Mouse (Mus musculus): ENCODE data around the gene Naaladl2.

Gene Naaladl2

DNA sequence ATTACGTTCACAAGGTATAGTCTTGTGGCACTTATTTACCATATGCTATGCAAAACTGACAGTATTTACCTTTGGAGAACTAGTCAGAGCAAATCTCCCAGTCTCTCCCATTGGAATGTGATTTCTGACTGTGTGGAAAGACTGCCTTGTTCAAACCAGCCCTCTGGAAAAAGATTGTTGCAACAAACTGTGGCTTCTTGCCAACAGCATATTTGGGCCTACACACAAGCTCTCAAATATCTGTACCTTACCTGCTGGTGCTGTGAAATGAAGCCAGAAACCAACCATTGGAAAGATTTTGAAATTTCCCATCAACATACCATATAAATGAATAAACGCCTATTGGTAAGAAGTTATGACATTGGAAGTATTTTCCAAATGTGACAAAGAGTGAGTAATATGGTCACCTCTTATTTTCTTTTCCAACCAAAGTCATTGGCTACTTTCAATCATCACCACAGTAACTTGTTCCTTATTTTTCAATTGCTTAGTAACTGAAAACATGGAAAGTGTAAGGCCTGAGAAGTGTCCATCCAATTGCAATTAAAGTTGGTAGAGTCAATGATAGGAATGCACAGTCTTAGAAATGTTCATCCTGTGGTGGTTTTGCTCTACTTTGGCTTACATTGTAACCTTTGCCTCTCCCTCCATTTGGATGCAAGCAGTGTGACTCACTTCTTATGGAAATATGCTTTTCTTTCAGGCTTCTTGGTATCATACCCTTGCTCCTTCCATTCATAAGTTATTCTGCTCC lies 453.7 kb downstream of the Naaladl2 start:
- DNase-seq (ENCODE audit: low read depth, low spot score) = no peak

DNA sequence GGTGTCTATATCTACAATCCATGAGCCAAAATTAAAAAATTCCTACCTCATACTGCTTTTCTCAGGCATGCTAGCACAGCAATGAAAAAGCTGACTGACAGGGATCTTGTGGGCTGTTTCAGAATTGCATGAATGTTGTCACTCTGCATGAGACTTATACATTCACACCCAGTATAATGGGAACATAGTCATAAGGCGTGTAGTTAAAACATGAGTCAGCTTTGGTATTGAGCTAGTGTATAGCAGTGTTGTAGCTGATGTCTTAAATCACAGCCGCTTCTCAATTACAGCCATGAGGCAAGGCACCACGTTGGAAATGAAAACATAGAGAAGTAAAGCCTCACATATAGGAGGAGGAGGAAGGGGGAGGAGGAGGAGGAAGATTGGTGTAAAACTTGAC lies 473.6 kb downstream of the Naaladl2 start:
- no peak for DNase-seq (ENCODE audit: low read depth, low spot score)

GRCm38 (mm10) chr3:24668052-24668916 lies 475.8 kb downstream of the Naaladl2 start:
- no peak for DNase-seq (ENCODE audit: low read depth, low spot score)

DNA sequence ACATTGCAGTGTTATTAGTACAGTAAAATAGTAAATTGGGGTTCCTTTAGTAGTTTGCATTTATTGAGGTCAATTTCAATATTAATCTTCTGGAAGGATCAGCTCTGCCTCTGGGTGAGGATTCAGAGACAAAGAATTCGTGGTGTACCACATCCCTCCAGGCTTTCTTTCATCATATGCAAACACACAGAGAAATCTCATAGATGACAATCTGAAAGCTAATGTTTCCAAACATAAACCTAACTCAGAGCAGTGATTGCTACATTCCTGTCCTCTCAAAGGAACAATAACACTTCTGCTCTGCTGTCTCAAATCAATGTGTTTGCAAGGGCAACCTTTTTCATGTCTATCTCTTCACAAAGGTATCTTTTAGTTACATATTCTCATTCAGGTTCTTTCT lies 478.7 kb downstream of the Naaladl2 start:
- no peak for DNase-seq (ENCODE audit: low read depth, low spot score)

GRCm38 (mm10) chr3:24663749-24664148 lies 480.3 kb downstream of the Naaladl2 start:
- no peak for DNase-seq (ENCODE audit: low read depth, low spot score)

- DNase-seq (ENCODE audit: low read depth, low spot score) = no peak
Measured at GRCm38 (mm10) chr3:24630032-24630431, 514.0 kb downstream of the Naaladl2 start.

DNA sequence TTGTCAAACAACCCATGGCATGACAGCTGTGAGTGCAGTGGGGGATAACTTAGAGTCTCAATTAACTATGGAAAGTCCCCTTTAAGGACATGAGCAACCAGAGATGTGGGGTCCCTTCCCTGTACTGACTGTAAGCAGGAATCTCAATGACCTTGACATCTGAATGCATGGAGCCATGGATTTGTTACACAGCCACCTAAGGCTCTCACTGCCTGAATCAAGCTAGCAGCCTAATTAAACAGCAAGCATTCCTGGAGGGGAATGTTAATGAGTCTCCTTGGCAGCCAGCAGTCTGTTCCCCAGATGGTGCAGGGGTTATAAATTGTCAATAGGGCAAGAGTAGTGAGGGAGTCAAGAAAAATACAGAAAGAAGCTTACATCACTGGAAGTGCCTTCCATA lies 538.6 kb downstream of the Naaladl2 start:
- no peak for DNase-seq (ENCODE audit: low read depth, low spot score)

- DNase-seq (ENCODE audit: low read depth, low spot score) = no peak
Measured at GRCm38 (mm10) chr3:24604791-24605320, 539.2 kb downstream of the Naaladl2 start.

- no peak for DNase-seq (ENCODE audit: low read depth, low spot score)
Measured at GRCm38 (mm10) chr3:24595447-24595846, 548.6 kb downstream of the Naaladl2 start.

- DNase-seq (ENCODE audit: low read depth, low spot score) = no peak
Measured at GRCm38 (mm10) chr3:24556617-24557016, 587.4 kb downstream of the Naaladl2 start.

DNA sequence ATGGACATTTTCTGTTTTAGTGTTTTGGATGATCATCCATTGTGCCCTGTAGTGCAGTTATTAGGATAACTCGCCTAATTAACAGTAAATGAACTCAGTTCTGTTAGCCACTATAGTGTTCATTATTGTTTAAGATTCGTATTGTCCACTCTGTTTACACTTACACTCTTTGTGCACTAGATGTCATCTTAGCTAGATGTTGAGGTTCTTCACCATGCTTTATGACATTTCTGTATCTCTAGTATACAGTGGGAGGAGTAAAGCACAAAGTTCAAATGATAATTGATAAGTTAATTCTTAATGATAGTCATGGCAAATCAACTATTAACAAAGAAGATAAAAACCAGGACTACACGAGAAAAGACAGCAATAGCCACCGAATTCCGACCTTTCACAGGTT lies 590.4 kb downstream of the Naaladl2 start:
- no peak for DNase-seq (ENCODE audit: low read depth, low spot score)

- DNase-seq (ENCODE audit: low read depth, low spot score) = no peak
Measured at GRCm38 (mm10) chr3:24552631-24553030, 591.4 kb downstream of the Naaladl2 start.

- no peak for DNase-seq (ENCODE audit: low read depth, low spot score)
Measured at GRCm38 (mm10) chr3:24533775-24534458, 610.1 kb downstream of the Naaladl2 start.

DNA sequence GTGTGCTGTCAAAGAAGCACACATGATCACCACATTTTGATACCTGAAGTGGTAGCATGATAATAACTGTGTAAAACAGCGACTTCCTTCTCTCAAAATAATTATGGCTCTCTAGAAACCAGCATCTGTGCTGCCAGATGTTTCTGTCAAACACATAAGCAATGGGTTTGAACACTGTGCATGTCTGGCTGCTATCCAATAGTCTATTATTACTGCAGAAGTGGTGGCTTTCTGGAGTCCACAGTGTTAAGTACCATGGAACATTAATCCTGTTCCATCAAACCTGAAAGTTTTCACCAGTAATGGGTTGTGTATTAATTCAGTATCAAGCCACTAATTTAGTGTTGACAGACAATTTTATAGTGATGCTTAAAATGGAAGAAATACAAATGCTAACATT lies 629.1 kb downstream of the Naaladl2 start:
- no peak for DNase-seq (ENCODE audit: low read depth, low spot score)

DNA sequence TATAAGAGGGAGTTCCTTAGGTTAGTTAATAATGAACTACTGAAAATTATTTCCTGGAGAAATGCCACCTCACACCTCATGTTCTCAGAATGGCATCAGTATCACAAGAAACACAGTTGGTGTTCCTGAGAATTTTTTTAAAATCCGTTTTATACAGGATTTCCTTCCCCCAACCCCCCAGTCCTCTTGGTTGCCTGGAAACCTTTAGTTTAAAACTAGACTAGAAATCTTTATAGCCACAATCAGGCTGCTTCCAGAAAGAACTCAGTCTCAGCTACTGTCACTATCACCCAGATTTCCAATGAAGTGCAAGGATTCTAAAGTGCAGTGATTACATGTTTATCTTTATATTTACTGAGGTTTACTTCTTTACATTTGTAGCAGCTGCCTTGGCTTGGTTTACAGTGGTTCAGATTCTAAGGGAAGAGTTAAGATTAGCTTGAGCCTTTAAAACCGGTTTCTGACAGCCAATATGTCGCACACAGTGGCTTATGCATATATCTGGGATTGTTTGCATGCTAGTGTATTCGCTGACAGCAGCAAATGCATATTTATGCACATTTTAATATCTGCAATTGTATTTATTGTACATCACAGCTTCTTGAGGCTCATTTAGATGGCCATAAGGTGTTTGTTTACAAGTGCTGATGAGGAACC lies 657.5 kb downstream of the Naaladl2 start:
- DNase-seq (ENCODE audit: low read depth, low spot score) = no peak

- no peak for DNase-seq (ENCODE audit: low read depth, low spot score)
Measured at GRCm38 (mm10) chr3:24463941-24464340, 680.1 kb downstream of the Naaladl2 start.

DNA sequence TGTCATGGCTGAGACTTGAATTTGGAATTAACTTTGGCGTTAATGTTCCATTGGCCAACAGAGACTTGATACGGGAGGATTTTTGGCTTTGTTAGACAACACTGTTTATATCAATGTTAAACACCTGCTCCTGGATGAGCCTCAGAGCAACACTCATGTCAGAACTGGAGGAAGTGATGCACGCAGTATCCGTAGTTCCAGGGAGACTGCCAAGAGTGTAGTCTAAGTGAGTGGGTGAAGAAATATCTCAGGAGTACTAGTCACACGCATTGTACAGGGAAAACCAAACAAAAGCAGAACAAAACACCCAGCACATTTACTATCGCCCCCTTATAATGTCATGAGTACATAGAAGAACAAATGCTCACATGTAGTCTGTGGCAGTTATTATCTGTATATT lies 703.4 kb downstream of the Naaladl2 start:
- no peak for DNase-seq (ENCODE audit: low read depth, low spot score)

GRCm38 (mm10) chr3:24432761-24433160 lies 711.3 kb downstream of the Naaladl2 start:
- DNase-seq (ENCODE audit: low read depth, low spot score) = no peak

DNA sequence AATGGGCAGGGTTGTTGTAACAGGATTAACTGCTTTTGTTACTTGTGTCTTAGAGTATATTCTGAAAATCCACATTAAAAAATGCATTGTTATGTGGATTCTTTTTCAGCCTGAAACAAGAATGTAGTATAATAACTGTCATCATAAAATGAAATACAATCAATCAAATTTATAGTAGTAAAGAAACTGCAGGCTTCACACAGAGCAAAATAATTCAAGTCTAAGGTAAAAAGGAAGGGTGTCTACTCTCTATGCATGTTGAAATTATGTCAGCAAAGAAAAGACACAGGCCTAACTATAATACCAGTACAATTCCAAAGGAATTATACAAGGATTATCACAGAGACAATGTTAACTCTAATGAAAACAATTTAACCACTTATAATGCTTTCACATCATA lies 752.3 kb downstream of the Naaladl2 start:
- no peak for DNase-seq (ENCODE audit: low read depth, low spot score)

GRCm38 (mm10) chr3:24391311-24391710 lies 752.8 kb downstream of the Naaladl2 start:
- DNase-seq (ENCODE audit: low read depth, low spot score) = no peak

DNA sequence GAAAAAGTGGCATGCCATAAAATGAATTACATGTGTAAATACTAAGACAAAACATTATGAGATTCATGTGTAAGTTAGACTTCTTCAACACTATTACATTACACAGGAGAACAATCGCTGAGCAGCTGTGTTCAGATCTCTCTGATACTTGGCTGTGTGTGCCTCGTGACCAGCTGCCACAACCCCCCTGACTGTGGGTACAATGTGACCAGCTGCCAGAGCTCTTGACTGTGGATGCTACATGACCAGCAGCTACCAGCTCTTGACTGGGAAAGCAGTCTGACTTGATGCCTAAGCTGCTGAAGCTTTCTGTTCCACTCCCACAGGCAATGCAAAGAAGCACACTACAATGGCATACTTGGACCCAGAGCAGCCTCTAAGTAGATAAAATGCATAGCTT lies 789.1 kb downstream of the Naaladl2 start:
- no peak for DNase-seq (ENCODE audit: low read depth, low spot score)

Measured in WW6 (cell line).